Mouse (Mus musculus) olfactory bulb, adult 2 months (tissue): Measurements from ENCODE around the gene Zmynd10.

Experiments
- CTCF ChIP-seq: fragments of 200-500 bp; IDR thresholded peaks from 2 replicates; pipeline ENCODE4 v1.5.1; 2012; ENCODE audit warnings: low read depth, mild to moderate bottlenecking, low read length, moderate library complexity; ENCODE audit not compliant: insufficient read depth
- POLR2A ChIP-seq: fragments of 200-500 bp; IDR thresholded peaks from 2 replicates; pipeline ENCODE4 v1.6.1; 2012; ENCODE audit warnings: mild to moderate bottlenecking, low read depth, low read length, moderate library complexity; ENCODE audit not compliant: insufficient read depth

DNA sequence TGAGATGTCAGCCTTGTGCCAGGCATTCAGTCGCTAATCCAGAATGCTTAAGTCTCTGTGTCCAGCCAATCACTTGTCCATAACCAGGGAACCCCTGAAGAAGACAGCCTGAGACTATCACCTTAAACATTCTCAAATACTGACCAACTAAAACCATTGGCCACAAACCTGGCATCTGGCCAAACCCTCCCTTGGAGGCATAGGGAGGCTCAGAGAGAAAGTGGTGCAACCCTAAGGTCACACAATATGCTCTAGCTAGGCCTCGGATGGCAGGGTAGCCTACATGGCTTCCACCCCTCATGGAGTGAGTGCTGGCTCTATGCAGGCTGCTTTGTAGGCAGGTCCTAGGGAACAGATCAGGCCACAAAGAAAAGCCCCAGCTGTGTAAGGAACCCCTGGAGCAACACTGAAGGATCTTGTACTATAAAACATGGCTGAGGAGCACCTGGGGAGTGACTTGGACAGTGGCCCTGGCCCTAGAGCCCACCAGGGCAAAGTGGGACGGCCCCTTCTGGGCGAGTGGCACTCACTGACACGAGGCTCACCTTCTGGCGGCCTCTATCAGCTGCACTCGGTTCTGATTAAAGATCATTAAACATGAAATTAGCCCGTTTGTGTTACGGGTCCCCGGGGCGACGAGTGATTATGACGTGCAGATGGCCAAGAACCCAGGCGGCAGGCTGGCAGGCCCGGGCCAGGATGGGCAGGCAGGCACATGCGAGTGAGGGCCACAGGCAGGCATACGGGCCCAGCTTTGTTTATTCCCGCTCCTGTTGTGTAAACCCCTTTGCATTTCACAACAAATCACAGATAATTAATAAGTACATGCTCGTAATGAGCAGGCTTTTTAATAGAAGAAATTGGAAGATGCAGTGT lies 42.2 kb upstream of the Zmynd10 start:
- no peak for TF ChIP-seq CTCF
- TF ChIP-seq POLR2A: no peak
